Mouse (Mus musculus) limb, embryonic 10.5 days (tissue): ENCODE data around the gene Hspa12a. TPM values are rescaled to one million over a fixed set of nuclear protein-coding genes. Genes with fewer than 3 reads are reported as not detected.
"Not testable (repeated sequence)": the region's sequence is repeated elsewhere in the genome, so short reads cannot be mapped to it uniquely, and the experiment has no call there.

ENCODE experiments used
- DNase-seq: peaks from one replicate; pipeline ENCODE4 v3.0.0-alpha.2; 2017; ENCODE audit warnings: low spot score
- H3K27ac ChIP-seq: fragments of 300-500 bp; sonication (generic); 2 replicates; pipeline ENCODE4 v1.5.1; 2016; ENCODE audit warnings: mild to moderate bottlenecking
- H3K27me3 ChIP-seq: fragments of 300-500 bp; sonication (generic); 2 replicates; pipeline ENCODE4 v1.6.1; 2016; ENCODE audit warnings: low read depth, mild to moderate bottlenecking; ENCODE audit not compliant: poor library complexity, severe bottlenecking
- H3K36me3 ChIP-seq: fragments of 300-500 bp; sonication (generic); 2 replicates; pipeline ENCODE4 v1.6.1; 2016; ENCODE audit warnings: mild to moderate bottlenecking, moderate library complexity
- H3K4me1 ChIP-seq: fragments of 300-500 bp; sonication (generic); 2 replicates; pipeline ENCODE4 v1.6.1; 2016
- H3K4me3 ChIP-seq: fragments of 300-500 bp; sonication (generic); 2 replicates; pipeline ENCODE4 v1.5.1; 2016; ENCODE audit warnings: mild to moderate bottlenecking, moderate library complexity
- H3K9me3 ChIP-seq: fragments of 300-500 bp; sonication (generic); replicated peaks from 2 replicates; pipeline ENCODE4 v1.6.1; 2016; ENCODE audit warnings: mild to moderate bottlenecking
- WGBS: fragments of 180-500 bp; shearing (Covaris S2); methylation state at CpG from one replicate; pipeline ENCODE4 v1.1.7; 2016; 5-methylcytosine and 5-hydroxymethylcytosine counted together
- polyA plus RNA-seq: library from polyadenylated mRNA; unstranded; fragments of >200 nt; fragmentation: Nextera tagmentation; extraction: Ambion mirVana; gene quantifications from 2 replicates; pipeline ENCODE4 v1.2.1, GENCODE M21; 2016

Hspa12a gene
- polyA plus RNA-seq, 1 experiment from 2014 or later, result 3.6 TPM

DNA sequence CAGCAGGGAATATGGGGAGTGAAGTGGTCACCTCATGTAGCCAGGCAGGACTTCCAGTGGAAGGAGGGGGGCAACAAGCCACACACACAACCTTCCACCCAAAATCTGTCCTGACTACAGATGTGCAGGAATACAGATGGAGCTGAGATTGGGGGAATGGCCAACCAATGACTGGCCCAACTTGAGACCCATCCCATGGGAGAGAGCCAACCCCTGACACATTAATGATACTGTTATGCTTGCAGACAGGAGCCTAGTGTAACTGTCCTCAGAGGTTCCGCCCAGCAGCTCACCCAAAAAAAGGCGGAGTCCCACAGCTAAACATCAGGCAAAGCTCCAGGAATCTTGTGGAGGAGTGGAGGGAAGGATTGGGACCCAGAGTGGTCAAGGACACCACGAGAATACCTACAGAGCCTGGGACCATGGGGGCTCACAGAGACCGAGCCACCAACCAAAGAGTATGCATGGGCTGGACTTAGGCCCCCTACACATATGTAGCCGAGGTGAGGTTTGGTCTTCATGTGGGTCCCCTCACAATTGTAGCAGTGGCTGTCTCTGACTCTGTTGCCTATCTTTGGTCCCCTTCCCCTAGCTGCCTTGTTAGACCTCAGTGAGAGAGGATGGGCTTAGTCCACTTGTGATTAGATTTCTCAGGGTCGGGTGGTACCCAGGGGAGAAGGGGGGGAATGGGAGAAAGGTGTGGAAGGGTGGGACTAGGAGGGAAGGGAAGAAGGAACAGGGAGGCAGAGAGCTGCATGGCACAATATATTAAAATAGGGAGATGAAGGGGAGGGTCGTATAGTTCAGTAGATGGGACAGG lies 40.2 kb downstream of the Hspa12a start:
- no peaks in the 10 kb centered on the region for H3K9me3 ChIP-seq
- peak overlapping the region; percentile 46; the same call in 1 of the 2 replicates for H3K4me3 ChIP-seq
- peaks cover 11% of the 10 kb centered on the region for H3K27me3 ChIP-seq
- DNase-seq, result no peak
- H3K36me3 ChIP-seq, result no peaks in the 10 kb centered on the region
- H3K27ac ChIP-seq, result peak overlapping the region; percentile 51; the same call in 1 of the 2 replicates
- 63% methylated on average over 7 of the region's 7 CpGs for WGBS
- H3K4me1 ChIP-seq, result peaks cover 6% of the 10 kb centered on the region; the same call in 1 of the 2 replicates

DNA sequence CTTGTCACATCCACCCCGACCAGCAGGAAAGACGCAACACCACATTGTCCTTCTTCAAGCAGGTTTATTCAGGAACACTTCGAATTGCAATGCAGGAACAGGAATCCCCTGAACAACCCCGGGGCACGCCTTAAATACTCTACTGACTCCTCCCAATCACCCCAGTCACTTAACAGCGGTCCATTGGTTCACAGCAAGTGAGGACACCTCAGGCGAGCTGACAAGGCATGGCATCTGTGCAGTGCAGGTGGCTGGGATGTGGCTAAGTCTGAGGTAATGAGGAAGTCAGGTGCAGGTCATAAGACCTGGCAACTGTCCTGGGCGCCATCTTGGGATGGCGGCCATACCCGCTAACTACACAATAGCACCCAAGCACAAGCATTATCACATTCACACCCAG lies 43.0 kb downstream of the Hspa12a start:
- H3K4me3 ChIP-seq, H3K4me1 ChIP-seq, DNase-seq, H3K36me3 ChIP-seq, H3K27ac ChIP-seq, H3K9me3 ChIP-seq, H3K27me3 ChIP-seq: not testable (repeated sequence)
- 94% methylated on average over 10 of the region's 10 CpGs for WGBS

DNA sequence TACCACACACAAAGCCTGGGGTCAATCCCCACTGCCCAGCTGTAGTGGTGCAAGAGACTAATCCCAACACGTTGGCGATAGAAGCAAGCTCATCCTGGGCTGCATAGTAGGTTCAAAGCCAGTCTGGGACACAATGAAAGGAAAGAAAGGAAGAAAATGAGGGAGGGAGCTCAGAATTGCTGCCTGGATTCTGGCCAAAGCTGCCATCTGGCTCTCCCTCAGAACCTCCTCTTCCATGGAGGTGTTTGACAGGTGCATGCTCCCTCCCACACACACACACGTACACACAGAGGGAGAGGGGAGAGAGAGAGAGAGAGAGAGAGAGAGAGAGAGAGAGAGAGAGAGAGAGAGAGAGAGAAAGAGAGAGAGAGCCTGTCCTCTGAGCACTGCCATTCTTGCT lies 47.2 kb downstream of the Hspa12a start:
- DNase-seq, result no peak
- 77% methylated on average over 3 of the region's 3 CpGs for WGBS
- Histone ChIP-seq H3K36me3 (no peaks in the 10 kb centered on the region), H3K9me3 (peaks cover 3% of the 10 kb centered on the region; the same call in 1 of the 2 replicates), H3K4me1 (no peaks in the 10 kb centered on the region), H3K4me3 (no peak overlapping the region), H3K27me3 (no peaks in the 10 kb centered on the region), H3K27ac (no peak overlapping the region)

DNA sequence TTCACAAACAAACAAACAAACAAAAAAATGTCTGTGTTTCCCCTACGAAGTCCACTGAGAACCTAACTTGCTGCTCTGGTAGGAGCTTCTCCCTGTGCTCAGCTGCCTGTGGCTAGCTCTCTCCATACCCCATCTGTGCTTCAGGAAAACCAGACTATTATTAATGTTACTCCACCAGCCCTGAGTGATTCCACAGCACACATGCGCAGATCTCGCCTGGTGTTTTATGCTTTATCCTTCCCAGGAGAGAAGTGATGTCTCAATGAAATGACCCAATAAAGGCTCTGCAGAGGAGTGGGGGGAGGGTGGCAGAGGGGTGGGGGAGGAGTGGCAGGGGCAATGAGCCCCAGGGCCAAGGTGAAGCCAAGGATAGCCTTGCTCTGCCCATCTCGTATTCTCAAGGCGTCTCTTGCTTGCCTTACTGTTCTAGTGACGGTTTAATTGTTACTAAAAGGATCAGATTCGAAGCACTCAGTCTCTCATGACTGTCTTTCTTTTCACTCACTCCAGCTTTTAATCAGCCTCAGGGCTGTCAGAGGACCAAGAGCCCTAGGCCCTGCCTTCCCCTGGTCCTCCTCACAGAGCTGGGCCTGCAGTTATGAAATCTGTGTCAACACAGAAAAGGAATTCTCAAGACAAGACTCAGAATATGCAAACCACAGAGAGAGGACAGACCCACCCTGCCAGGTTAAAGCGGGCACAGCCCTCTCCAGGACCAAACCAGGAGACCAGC lies 54.0 kb downstream of the Hspa12a start:
- 67% methylated on average over 8 of the region's 8 CpGs for WGBS
- no peaks in the 10 kb centered on the region for H3K27me3 ChIP-seq
- H3K4me1 ChIP-seq, result peaks cover 16% of the 10 kb centered on the region
- H3K27ac ChIP-seq, result 0 out of 2 replicates have a peak overlapping the region, but pooled peaks have one; percentile 8
- H3K36me3 ChIP-seq, result no peaks in the 10 kb centered on the region
- no peak for DNase-seq
- H3K9me3 ChIP-seq, result no peaks in the 10 kb centered on the region
- no peak overlapping the region for H3K4me3 ChIP-seq

DNA sequence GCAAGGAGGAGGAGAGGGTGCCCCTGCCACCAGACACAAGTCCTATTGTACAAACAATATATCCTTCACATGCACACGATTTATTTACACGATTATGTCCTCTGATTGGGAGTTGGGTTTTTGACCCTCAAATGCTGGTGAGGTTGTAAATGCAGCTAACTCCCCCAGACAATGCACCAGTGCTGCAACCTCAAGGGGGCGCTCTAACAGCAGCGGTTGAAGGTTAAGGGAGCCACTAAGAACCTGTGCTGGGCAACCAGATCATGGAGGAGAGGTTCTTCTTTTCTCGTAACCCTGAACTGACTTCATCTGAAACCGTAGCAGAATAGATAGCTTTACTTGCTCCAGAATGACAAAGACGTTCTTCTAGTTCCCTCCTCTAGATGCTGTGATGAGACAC lies 57.0 kb downstream of the Hspa12a start:
- H3K36me3 ChIP-seq, result no peaks in the 10 kb centered on the region
- DNase-seq, result no peak
- 69% methylated on average over 7 of the region's 7 CpGs for WGBS
- H3K27me3 ChIP-seq, result no peaks in the 10 kb centered on the region
- H3K27ac ChIP-seq, result no peak overlapping the region
- no peaks in the 10 kb centered on the region for H3K9me3 ChIP-seq
- H3K4me3 ChIP-seq, result no peak overlapping the region
- peaks cover 16% of the 10 kb centered on the region for H3K4me1 ChIP-seq

DNA sequence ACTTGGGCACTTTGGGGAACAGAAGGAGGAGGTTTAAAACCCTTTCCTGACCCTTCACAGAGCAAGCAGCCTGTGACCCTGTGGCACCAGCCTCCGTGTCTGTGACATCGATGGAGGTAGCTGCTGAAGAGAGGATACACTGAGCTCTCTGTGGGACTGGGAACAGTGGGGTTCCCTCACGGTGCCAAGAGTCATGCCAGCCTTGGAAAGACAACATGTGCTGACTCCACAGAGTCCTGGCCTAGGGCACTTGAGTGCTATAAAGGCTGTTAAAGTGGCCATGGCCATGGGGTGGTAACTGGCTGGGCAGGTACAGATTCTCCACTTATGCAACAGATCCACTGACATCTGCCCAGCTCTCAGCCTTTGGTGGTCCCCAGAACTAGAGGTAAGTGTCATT lies 60.0 kb downstream of the Hspa12a start:
- Histone ChIP-seq H3K4me1 (peaks cover 4% of the 10 kb centered on the region; the same call in 1 of the 2 replicates), H3K4me3 (no peak overlapping the region), H3K36me3 (no peaks in the 10 kb centered on the region), H3K27ac (no peak overlapping the region), H3K27me3 (no peaks in the 10 kb centered on the region), H3K9me3 (no peaks in the 10 kb centered on the region)
- DNase-seq, result no peak
- 87% methylated on average over 3 of the region's 3 CpGs for WGBS

DNA sequence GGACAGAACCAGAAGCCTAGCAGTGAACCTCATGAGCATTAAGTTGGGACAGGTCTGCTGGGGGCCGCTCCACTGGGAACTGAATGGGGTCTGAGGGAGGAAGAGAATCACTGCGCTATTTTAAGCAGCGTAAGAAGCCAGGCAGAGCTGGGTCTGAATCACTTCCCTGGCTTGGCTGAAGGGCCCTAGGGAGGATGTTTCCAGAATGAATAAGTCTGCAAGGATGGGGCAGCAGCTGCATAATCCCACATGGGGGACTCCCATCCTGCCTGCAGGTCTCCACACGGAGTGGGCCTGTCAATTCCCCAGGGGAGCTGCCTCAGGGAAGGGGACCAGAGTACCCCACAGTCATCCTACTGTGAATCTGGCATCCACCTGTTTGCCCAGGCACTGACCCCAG lies 61.1 kb downstream of the Hspa12a start:
- Histone ChIP-seq H3K9me3 (no peaks in the 10 kb centered on the region), H3K27me3 (no peaks in the 10 kb centered on the region), H3K4me1 (no peaks in the 10 kb centered on the region), H3K4me3 (no peak overlapping the region), H3K36me3 (no peaks in the 10 kb centered on the region), H3K27ac (no peak overlapping the region)
- 83% methylated on average over 4 of the region's 4 CpGs for WGBS
- no peak for DNase-seq

DNA sequence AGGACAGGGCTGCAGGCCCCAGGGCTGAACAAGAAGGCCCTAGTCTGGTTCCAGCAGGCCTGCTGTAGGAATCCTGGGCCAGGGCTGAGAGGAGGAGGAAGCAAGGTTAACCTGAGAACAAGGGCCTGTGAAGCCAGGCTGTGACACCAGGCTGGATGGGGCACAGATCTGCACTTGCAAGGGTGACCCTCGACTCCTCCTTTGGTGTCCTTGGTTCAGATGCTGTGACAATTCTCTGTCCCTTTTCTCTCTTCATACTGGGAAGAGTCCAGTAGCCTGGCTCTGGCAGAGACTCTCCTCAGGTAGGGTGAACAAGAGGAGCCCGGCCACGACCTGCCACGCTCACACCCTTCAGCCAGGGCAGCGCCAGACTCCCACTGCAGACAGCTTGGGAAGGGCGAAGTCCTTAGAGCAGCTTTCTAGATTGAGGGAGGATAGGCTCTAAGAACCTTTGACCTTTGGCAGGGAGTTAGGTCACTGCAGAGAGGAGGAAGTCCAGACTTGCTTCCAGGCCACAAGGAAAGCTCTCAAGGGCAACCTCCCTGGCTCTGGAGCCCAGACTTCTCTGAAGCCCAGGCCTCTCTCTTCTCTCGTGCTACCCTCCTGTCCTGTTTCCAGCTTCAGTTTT lies 64.0 kb downstream of the Hspa12a start:
- Histone ChIP-seq H3K27me3 (no peaks in the 10 kb centered on the region), H3K36me3 (no peaks in the 10 kb centered on the region), H3K9me3 (no peaks in the 10 kb centered on the region), H3K4me1 (no peaks in the 10 kb centered on the region), H3K27ac (no peak overlapping the region), H3K4me3 (no peak overlapping the region)
- no peak for DNase-seq
- WGBS, result 84% methylated on average over 7 of the region's 7 CpGs

DNA sequence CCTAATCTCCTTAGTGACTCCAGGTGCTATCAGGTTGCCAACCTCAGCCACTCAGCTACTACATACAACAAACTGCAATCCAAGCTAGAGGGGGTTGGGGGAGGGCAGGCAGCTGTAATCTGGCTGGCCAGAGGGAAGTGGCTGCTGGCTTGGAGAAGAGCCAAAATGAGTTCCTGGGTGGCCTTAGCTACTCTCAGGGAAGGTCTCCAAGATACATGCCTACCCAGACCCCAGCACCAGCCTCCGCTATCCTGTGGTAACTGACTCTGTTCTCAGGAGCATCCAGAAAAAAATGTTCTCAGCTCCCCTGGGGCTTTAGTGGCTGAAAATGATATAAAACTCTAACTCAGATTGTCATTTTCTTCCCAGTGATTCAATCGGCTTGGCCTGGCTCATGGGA lies 64.9 kb downstream of the Hspa12a start:
- no peak for DNase-seq
- 93% methylated on average over 2 of the region's 2 CpGs for WGBS
- Histone ChIP-seq H3K4me3 (no peak overlapping the region), H3K36me3 (no peaks in the 10 kb centered on the region), H3K27ac (no peak overlapping the region), H3K4me1 (no peaks in the 10 kb centered on the region), H3K9me3 (no peaks in the 10 kb centered on the region), H3K27me3 (no peaks in the 10 kb centered on the region)

DNA sequence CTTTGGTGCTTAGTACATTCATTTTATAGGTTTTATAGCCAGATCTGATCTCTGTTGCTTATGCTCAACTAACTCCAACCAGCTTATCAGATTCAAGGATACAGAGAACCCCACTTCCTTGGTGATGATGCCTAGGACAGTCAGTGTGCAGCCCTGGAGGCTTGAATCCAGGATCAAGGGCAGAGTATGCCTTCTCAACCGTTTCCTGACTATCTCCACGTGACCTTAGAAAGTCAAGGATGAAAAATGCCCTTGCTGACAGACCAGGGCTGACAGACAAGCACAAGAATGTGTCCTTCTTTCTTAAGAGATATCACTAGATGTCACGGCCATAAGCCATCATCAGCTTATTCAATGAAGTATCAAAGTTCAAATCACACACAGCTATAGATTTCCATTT lies 69.9 kb downstream of the Hspa12a start:
- no peak overlapping the region for H3K4me3 ChIP-seq
- WGBS, result 75% methylated on average over 3 of the region's 3 CpGs
- no peaks in the 10 kb centered on the region for H3K9me3 ChIP-seq
- no peaks in the 10 kb centered on the region for H3K4me1 ChIP-seq
- H3K36me3 ChIP-seq, result no peaks in the 10 kb centered on the region
- no peak for DNase-seq
- H3K27ac ChIP-seq, result no peak overlapping the region
- no peaks in the 10 kb centered on the region for H3K27me3 ChIP-seq

DNA sequence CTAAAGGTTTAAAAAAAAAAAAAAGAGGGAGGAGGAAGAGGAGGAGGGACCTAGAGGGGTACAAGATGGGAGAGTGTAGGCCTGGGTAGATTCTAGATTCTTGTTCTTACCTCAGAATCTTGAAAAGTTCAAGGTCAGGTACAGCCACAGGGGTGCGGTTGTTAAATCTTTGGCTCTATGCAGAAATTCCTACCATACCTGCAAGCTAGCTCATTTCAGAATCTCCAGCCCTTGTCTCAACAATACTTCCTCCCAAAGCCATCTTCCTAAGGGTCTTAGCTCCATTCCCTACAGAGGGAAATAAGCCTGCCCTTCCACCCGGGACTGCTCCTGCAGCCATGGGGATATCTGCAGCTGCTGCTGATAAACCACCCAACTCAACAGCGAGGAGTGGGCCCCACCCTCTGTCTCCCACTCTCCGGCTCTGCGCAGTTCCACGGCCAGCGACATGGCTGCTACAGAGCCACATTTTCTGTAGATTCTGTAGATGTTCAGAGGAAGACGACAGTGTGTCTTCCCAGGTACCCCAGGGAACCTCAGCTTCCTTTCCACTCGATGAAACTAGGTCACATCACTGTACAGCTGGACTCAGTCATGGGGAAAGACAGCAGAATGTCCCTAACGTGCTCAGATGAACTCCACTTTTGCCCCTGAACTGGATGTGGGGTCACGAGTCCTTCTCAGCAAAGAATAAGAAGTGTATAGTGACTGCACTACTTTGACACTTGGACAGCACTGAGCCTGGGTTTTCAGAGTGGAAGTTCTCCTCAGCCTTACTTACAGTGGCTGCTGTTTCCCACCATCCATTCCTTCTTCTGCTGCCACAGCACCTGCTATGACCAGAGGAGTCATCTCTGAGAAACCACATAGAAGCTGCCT lies 70.8 kb downstream of the Hspa12a start:
- Histone ChIP-seq H3K27ac (no peak overlapping the region), H3K4me1 (no peaks in the 10 kb centered on the region), H3K36me3 (no peaks in the 10 kb centered on the region), H3K9me3 (no peaks in the 10 kb centered on the region), H3K4me3 (no peak overlapping the region), H3K27me3 (no peaks in the 10 kb centered on the region)
- no peak for DNase-seq
- WGBS, result 89% methylated on average over 11 of the region's 11 CpGs

DNA sequence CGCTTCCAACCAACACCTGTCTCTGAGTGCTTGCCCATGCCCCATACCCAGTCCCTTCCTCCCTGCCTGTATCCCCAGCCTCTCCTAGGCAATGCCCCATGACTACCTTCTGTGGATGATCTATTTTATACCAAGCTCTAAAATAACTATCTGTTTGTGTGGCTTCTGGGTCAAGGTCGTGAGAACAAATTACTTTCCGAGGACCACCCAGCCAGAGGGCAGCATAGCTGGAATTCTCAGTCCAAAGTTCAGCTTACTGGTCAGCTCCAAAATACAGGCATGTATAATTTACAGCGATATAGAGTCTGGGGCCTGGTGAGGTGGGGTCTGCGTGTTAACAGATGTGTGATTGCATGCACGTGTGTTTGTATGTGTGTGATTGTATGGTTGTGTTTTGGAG lies 71.6 kb downstream of the Hspa12a start:
- H3K27me3 ChIP-seq, result no peaks in the 10 kb centered on the region
- whole genome bisulfite sequencing, result 82% methylated on average over 6 of the region's 6 CpGs
- H3K4me3 ChIP-seq, result no peak overlapping the region
- H3K27ac ChIP-seq, result no peak overlapping the region
- no peaks in the 10 kb centered on the region for H3K9me3 ChIP-seq
- DNase-seq, result no peak
- no peaks in the 10 kb centered on the region for H3K36me3 ChIP-seq
- H3K4me1 ChIP-seq, result no peaks in the 10 kb centered on the region
